Mouse (Mus musculus) stomach, postnatal 0 days (tissue): ENCODE results near the gene St14.

ENCODE experiments used
- CTCF ChIP-seq: IDR thresholded peaks from 2 replicates; pipeline ENCODE4 v1.5.1; 2016; ENCODE audit warnings: antibody characterized with exemption, low read depth, mild to moderate bottlenecking, moderate library complexity
- EP300 ChIP-seq: optimal IDR thresholded peaks from 2 replicates; pipeline ENCODE3; 2016; ENCODE audit warnings: antibody characterized with exemption

DNA sequence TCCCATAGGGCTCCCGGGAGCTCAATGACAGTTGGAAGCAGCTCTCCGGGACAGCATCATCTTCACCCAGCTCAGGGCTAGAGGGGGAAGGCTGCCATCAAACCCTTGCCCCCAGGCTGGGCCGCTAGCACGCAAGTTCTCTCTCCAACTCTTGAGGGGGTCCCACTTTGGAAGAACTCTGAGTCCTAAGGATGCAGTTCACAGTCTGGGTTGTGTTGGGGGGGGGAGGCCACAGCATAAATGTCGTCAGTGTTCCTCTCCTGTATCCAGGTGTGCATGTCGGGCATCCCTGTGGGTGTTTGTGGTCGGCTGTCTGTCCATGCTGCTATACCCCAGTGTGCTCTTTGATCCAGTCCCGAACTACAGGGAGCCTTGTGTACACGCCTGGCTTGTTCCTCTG is 42.1 kb downstream of the St14 start:
- no peak for TF ChIP-seq CTCF
- no peak for TF ChIP-seq EP300
